Mouse (Mus musculus) small intestine, adult 2 months (tissue): Measurements from ENCODE around the gene Smap1. TPM values are rescaled to one million over a fixed set of nuclear protein-coding genes. Genes with fewer than 3 reads are reported as not detected.

Experiments
- H3K27ac ChIP-seq: fragments of 200-500 bp; 2 replicates; pipeline ENCODE4 v1.5.1; 2012; ENCODE audit warnings: low read depth, low read length, control low read depth, inconsistent platforms; ENCODE audit not compliant: insufficient read depth
- H3K27me3 ChIP-seq: fragments of 200-500 bp; 2 replicates; pipeline ENCODE4 v1.6.1; 2012; ENCODE audit warnings: mild to moderate bottlenecking, moderate library complexity, low read length, inconsistent platforms; ENCODE audit not compliant: control insufficient read depth, insufficient read depth
- H3K36me3 ChIP-seq: fragments of 200-500 bp; 2 replicates; pipeline ENCODE4 v1.6.1; 2012; ENCODE audit warnings: mild to moderate bottlenecking, low read length, control low read depth, inconsistent platforms; ENCODE audit not compliant: control insufficient read depth, insufficient read depth
- H3K4me1 ChIP-seq: fragments of 200-500 bp; 2 replicates; pipeline ENCODE4 v1.6.1; 2012; ENCODE audit warnings: low read length, inconsistent platforms, mixed read lengths; ENCODE audit not compliant: control insufficient read depth, insufficient read depth, insufficient read length
- H3K4me3 ChIP-seq: fragments of 200-500 bp; 2 replicates; pipeline ENCODE4 v1.5.1; 2012; ENCODE audit warnings: low read depth, mild to moderate bottlenecking, control low read depth, inconsistent platforms, low read length, moderate library complexity
- CTCF ChIP-seq: fragments of 200-500 bp; IDR thresholded peaks from 2 replicates; pipeline ENCODE4 v1.5.1; 2012; ENCODE audit warnings: low read depth, mild to moderate bottlenecking, control low read depth, inconsistent platforms, low read length, moderate library complexity, mixed read lengths; ENCODE audit not compliant: insufficient replicate concordance, insufficient read length; ENCODE audit errors: extremely low read depth
- POLR2A ChIP-seq: fragments of 200-500 bp; IDR thresholded peaks from 2 replicates; pipeline ENCODE4 v1.6.1; 2012; ENCODE audit warnings: low read depth, mild to moderate bottlenecking, control low read depth, inconsistent platforms, low read length, moderate library complexity
- WGBS: fragments of 180-500 bp; shearing (Covaris S2); methylation state at CpG from one replicate; pipeline ENCODE4 v1.1.7; 2018; 5-methylcytosine and 5-hydroxymethylcytosine counted together
- polyA plus RNA-seq: library from polyadenylated mRNA; depleted of rRNA; stranded (reverse); fragments of >200 nt; gene quantifications from 2 replicates; pipeline ENCODE4 v1.2.3, GENCODE M21; 2012

The Smap1 gene
- polyA plus RNA-seq, 1 experiment, result 46.3 TPM

- no peak for TF ChIP-seq CTCF
- no peak for TF ChIP-seq POLR2A
- Histone ChIP-seq H3K4me1 (no peaks in the 10 kb centered on the region), H3K27ac (no peak overlapping the region), H3K27me3 (no peaks in the 10 kb centered on the region), H3K36me3 (no peaks in the 10 kb centered on the region), H3K4me3 (no peak overlapping the region)
- 56% methylated on average over 8 of the region's 8 CpGs for WGBS
Measured at GRCm38 (mm10) chr1:23934669-23935407, 12.7 kb upstream of the Smap1 start.

- no peak overlapping the region for H3K4me3 ChIP-seq
- 87% methylated on average over 6 of the region's 6 CpGs for WGBS
Measured at GRCm38 (mm10) chr1:23929410-23929809, 7.3 kb upstream of the Smap1 start.

GRCm38 (mm10) chr1:23928371-23928770 is 6.3 kb upstream of the Smap1 start:
- Histone ChIP-seq H3K36me3 (no peaks in the 10 kb centered on the region), H3K27me3 (no peaks in the 10 kb centered on the region), H3K27ac (no peak overlapping the region), H3K4me3 (no peak overlapping the region), H3K4me1 (no peaks in the 10 kb centered on the region)
- 89% methylated on average over 3 of the region's 3 CpGs for WGBS
- no peak for TF ChIP-seq CTCF
- no peak for TF ChIP-seq POLR2A

More at GRCm38 (mm10) chr1:23929410-23929809, 7.3 kb upstream of the Smap1 start:
- no peak overlapping the region for H3K27ac ChIP-seq
- H3K4me1 ChIP-seq, result no peaks in the 10 kb centered on the region
- no peaks in the 10 kb centered on the region for H3K27me3 ChIP-seq
- no peaks in the 10 kb centered on the region for H3K36me3 ChIP-seq
- no peak for TF ChIP-seq CTCF
- no peak for TF ChIP-seq POLR2A

GRCm38 (mm10) chr1:23923779-23924708 is 1.9 kb upstream of the Smap1 start:
- no peak for TF ChIP-seq POLR2A
- no peak for TF ChIP-seq CTCF
- Histone ChIP-seq H3K4me3 (no peak overlapping the region), H3K4me1 (peaks cover 4% of the 10 kb centered on the region; the same call in 1 of the 2 replicates), H3K36me3 (no peaks in the 10 kb centered on the region), H3K27me3 (no peaks in the 10 kb centered on the region), H3K27ac (no peak overlapping the region)
- 79% methylated on average over 7 of the region's 7 CpGs for WGBS

GRCm38 (mm10) chr1:23922530-23922884 is 390 bp upstream of the Smap1 start:
- WGBS, result 28% methylated on average over 9 of the region's 9 CpGs
- TF ChIP-seq POLR2A (no peak), CTCF (no peak)
- H3K4me3 ChIP-seq, result peak overlapping the region; percentile 76
- no peak overlapping the region for H3K27ac ChIP-seq
- no peaks in the 10 kb centered on the region for H3K36me3 ChIP-seq
- H3K4me1 ChIP-seq, result peaks cover 6% of the 10 kb centered on the region; the same call in 1 of the 2 replicates
- no peaks in the 10 kb centered on the region for H3K27me3 ChIP-seq

GRCm38 (mm10) chr1:23920275-23920674 is 1.8 kb downstream of the Smap1 start:
- WGBS, result 19% methylated on average over 2 of the region's 2 CpGs
- H3K4me3 ChIP-seq, result peak overlapping the region; percentile 8; the same call in 1 of the 2 replicates

GRCm38 (mm10) chr1:23919086-23919485 is 3.0 kb downstream of the Smap1 start:
- peaks cover 14% of the 10 kb centered on the region; the same call in 1 of the 2 replicates for H3K4me1 ChIP-seq
- WGBS, result 82% methylated on average over 4 of the region's 4 CpGs
- H3K36me3 ChIP-seq, result no peaks in the 10 kb centered on the region
- H3K4me3 ChIP-seq, result no peak overlapping the region
- no peaks in the 10 kb centered on the region for H3K27me3 ChIP-seq
- H3K27ac ChIP-seq, result no peak overlapping the region
- TF ChIP-seq CTCF (no peak), POLR2A (no peak)

More at GRCm38 (mm10) chr1:23920275-23920674, 1.8 kb downstream of the Smap1 start:
- Histone ChIP-seq H3K36me3 (no peaks in the 10 kb centered on the region), H3K27me3 (no peaks in the 10 kb centered on the region), H3K27ac (no peak overlapping the region), H3K4me1 (peaks cover 14% of the 10 kb centered on the region; the same call in 1 of the 2 replicates)
- TF ChIP-seq POLR2A (no peak), CTCF (peak; percentile 11; the same call in 1 of the 2 replicates)
